Mouse (Mus musculus): ENCODE results near the gene Yars. TPM values are rescaled to one million over a fixed set of nuclear protein-coding genes. Genes with fewer than 3 reads are reported as not detected.

Yars gene
- total and polyA plus RNA-seq, 3 experiments, result 89.5 to 539 (median 179) TPM

DNA sequence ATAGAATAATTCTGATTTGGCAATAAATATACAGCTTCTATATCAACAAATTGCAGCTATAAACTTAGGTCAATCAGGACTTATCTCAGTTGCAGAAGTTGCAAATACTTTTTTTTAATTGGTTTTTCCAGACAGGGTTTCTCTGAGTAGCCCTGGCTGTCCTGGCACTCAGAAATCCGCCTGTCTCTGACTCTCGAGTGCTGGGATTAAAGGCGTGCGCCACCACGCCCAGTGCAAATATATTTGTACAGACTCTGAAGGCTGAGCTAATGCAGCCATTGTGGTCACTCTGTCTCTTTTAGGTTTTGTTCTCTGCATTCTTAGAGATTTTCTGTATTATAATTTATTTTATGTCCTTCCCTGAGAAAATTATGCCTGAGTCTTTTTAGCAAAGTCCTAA lies 32.0 kb upstream of the Yars start:
- Histone ChIP-seq H3K27me3 (ENCODE audit: control insufficient read depth in 1 of 2, insufficient read depth in 2 of 2, low read length in 2 of 2) (no peaks in the 10 kb centered on the region), H3K9ac (ENCODE audit: control insufficient read depth, low read depth, low read length, poor library complexity, severe bottlenecking) (no peak overlapping the region), H3K79me2 (ENCODE audit: control insufficient read depth, insufficient read depth, low read length, poor library complexity) (no peaks in the 10 kb centered on the region), H3K4me1 (ENCODE audit: control insufficient read depth in 1 of 2, insufficient read depth in 2 of 2, low read length in 2 of 2) (peaks cover 5 to 16% of the 10 kb centered on the region in 2 experiments; a peak in 3 of 4 replicates), H3K27ac (ENCODE audit: control insufficient read depth, low read depth, low read length) (no peak overlapping the region), H3K9me3 (replicated peaks; ENCODE audit: insufficient read depth, low read length) (no peaks in the 10 kb centered on the region), H3K36me3 (ENCODE audit: control insufficient read depth in 1 of 2, insufficient read depth in 2 of 2, low read length in 2 of 2) (peaks cover 9 to 13% of the 10 kb centered on the region in 2 experiments), H3K4me3 (ENCODE audit: control insufficient read depth in 1 of 2, insufficient read depth in 1 of 2, low read depth in 2 of 2, low read length in 2 of 2) (no peak overlapping the region)
- TF ChIP-seq CHD2 (IDR thresholded peaks at IDR 0.05; ENCODE audit: low read length) (no peak), BHLHE40 (IDR thresholded peaks at IDR 0.05; ENCODE audit: borderline replicate concordance, low read depth, low read length) (no peak), ZC3H11A (IDR thresholded peaks at IDR 0.05; ENCODE audit: low read depth, low read length) (no peak), ELF1 (IDR thresholded peaks at IDR 0.05; ENCODE audit: low read depth, low read length) (no peak), SIN3A (IDR thresholded peaks at IDR 0.05; ENCODE audit: low read length) (no peak), GABPA (IDR thresholded peaks at IDR 0.05; ENCODE audit: low read depth, low read length) (no peak)
- DNase-seq (ENCODE audit: low read depth, low spot score), result no peak

DNA sequence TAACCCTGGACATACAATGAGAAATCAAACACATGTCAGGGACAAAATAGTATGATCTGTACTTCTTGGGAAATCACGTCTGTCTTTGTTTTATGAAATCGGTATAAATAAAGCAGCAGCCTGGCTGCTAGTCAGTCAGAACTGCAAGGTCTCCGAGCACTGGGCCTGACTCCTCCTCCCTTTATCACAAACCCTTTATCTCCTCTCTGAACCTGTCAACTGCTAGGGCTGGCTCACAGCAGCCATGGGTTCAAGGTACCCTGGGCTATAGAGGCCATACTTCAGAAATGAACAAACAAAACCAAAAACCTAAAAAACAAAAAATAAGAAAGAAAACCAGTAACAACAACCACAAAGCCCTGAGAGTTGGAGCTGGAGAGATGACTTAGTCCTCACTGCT lies 31.0 kb upstream of the Yars start:
- no peaks in the 10 kb centered on the region for H3K79me2 ChIP-seq (ENCODE audit: control insufficient read depth, insufficient read depth, low read length, poor library complexity)
- no peaks in the 10 kb centered on the region for H3K27me3 ChIP-seq (ENCODE audit: control insufficient read depth in 1 of 2, insufficient read depth in 2 of 2, low read length in 2 of 2)
- H3K4me1 ChIP-seq (ENCODE audit: control insufficient read depth in 1 of 2, insufficient read depth in 2 of 2, low read length in 2 of 2), result peaks cover 5 to 16% of the 10 kb centered on the region in 2 experiments; a peak in 3 of 4 replicates
- peaks cover 12 to 13% of the 10 kb centered on the region in 2 experiments for H3K36me3 ChIP-seq (ENCODE audit: control insufficient read depth in 1 of 2, insufficient read depth in 2 of 2, low read length in 2 of 2)
- TF ChIP-seq MAX (IDR thresholded peaks at IDR 0.05; ENCODE audit: low read length) (no peak), CHD1 (IDR thresholded peaks at IDR 0.05; ENCODE audit: low read depth, low read length) (no peak), USF1 (IDR thresholded peaks at IDR 0.05; ENCODE audit: low read depth, low read length) (0 out of 2 replicates have a peak, but pooled peaks have one; percentile 4), EP300 (IDR thresholded peaks at IDR 0.05; ENCODE audit: low read depth in 1 of 2, low read length in 2 of 2) (peak; percentile 59 to 61; a peak in 3 of 4 replicates), RCOR1 (IDR thresholded peaks at IDR 0.05; ENCODE audit: low read depth, low read length) (no peak), TCF12 (IDR thresholded peaks at IDR 0.05; ENCODE audit: low read depth, low read length) (peak; percentile 48; the same call in 1 of the 2 replicates), GATA1 (IDR thresholded peaks at IDR 0.05; ENCODE audit: low read depth, low read length) (peak; percentile 77), HCFC1 (IDR thresholded peaks at IDR 0.05; ENCODE audit: low read depth, low read length) (0 out of 2 replicates have a peak, but pooled peaks have one; percentile 26), SIN3A (IDR thresholded peaks at IDR 0.05; ENCODE audit: low read length) (peak; percentile 34; the same call in 1 of the 2 replicates)
- no peaks in the 10 kb centered on the region for H3K9me3 ChIP-seq (replicated peaks; ENCODE audit: insufficient read depth, low read length)
- H3K4me3 ChIP-seq (ENCODE audit: control insufficient read depth in 1 of 2, insufficient read depth in 1 of 2, low read depth in 2 of 2, low read length in 2 of 2), result no peak overlapping the region
- H3K9ac ChIP-seq (ENCODE audit: control insufficient read depth, low read depth, low read length, poor library complexity, severe bottlenecking), result no peak overlapping the region
- H3K27ac ChIP-seq (ENCODE audit: control insufficient read depth, low read depth, low read length), result peak overlapping the region; percentile 35; the same call in 1 of the 2 replicates
- peak; percentile 69 for DNase-seq (ENCODE audit: low read depth, low spot score)

DNA sequence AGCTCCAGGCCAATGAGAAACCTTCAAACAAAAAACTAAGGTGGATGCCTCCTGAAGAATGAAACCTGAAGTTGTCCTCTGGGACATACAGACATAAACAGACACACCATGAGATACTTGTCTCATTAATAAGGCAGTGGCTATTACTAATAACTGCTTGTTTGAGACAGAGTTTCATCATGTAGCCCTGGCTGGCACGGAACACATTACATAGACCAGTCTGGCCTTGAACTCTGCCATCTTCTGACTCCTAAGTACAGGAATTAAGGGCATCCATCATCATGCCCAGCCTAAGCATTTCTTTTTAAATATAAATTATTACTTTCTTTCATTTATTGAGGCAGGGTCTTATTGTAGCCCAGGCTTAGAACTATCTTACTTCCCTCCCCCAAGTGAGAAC lies 28.5 kb upstream of the Yars start:
- H3K79me2 ChIP-seq (ENCODE audit: control insufficient read depth, insufficient read depth, low read length, poor library complexity), result no peaks in the 10 kb centered on the region
- H3K27ac ChIP-seq (ENCODE audit: control insufficient read depth, low read depth, low read length), result no peak overlapping the region
- TF ChIP-seq TBP (IDR thresholded peaks at IDR 0.05; ENCODE audit: low read depth, low read length), result no peak
- TF ChIP-seq NRF1 (IDR thresholded peaks at IDR 0.05; ENCODE audit: insufficient read depth, low read depth, low read length, poor library complexity, severe bottlenecking), result no peak
- no peak for TF ChIP-seq SIN3A (IDR thresholded peaks at IDR 0.05; ENCODE audit: low read length)
- TF ChIP-seq MAX (IDR thresholded peaks at IDR 0.05; ENCODE audit: low read length), result no peak
- no peaks in the 10 kb centered on the region for H3K27me3 ChIP-seq (ENCODE audit: control insufficient read depth in 1 of 2, insufficient read depth in 2 of 2, low read length in 2 of 2)
- H3K9me3 ChIP-seq (replicated peaks; ENCODE audit: insufficient read depth, low read length), result no peaks in the 10 kb centered on the region
- no peak overlapping the region for H3K4me3 ChIP-seq (ENCODE audit: control insufficient read depth in 1 of 2, insufficient read depth in 1 of 2, low read depth in 2 of 2, low read length in 2 of 2)
- peaks cover 13 to 14% of the 10 kb centered on the region in 2 experiments for H3K36me3 ChIP-seq (ENCODE audit: control insufficient read depth in 1 of 2, insufficient read depth in 2 of 2, low read length in 2 of 2)
- peaks cover 5 to 16% of the 10 kb centered on the region in 2 experiments; a peak in 3 of 4 replicates for H3K4me1 ChIP-seq (ENCODE audit: control insufficient read depth in 1 of 2, insufficient read depth in 2 of 2, low read length in 2 of 2)
- H3K9ac ChIP-seq (ENCODE audit: control insufficient read depth, low read depth, low read length, poor library complexity, severe bottlenecking), result no peak overlapping the region
- no peak for DNase-seq (ENCODE audit: low read depth, low spot score)

Measured in MEL (cell line).